Mouse (Mus musculus) C2C12 (cell line): Measurements from ENCODE around the gene Ttll4.

Experiments
- CEBPB ChIP-seq: IDR thresholded peaks from one replicate; pipeline ENCODE4 v1.6.1; 2011; ENCODE audit warnings: low read depth, mild to moderate bottlenecking, control low read depth, moderate library complexity
- CTCF ChIP-seq: IDR thresholded peaks from one replicate; pipeline ENCODE4 v1.5.1; 2011; ENCODE audit not compliant: control insufficient read depth, insufficient read depth, insufficient read length
- FOSL1 ChIP-seq: IDR thresholded peaks from one replicate; pipeline ENCODE4 v1.8.0; 2011; ENCODE audit warnings: mild to moderate bottlenecking, low read length; ENCODE audit not compliant: poor library complexity, insufficient read depth, severe bottlenecking
- MAX ChIP-seq: IDR thresholded peaks from one replicate; pipeline ENCODE4 v1.6.1; 2011; ENCODE audit warnings: mild to moderate bottlenecking, control low read depth
- MYOD1 ChIP-seq: IDR thresholded peaks from one replicate; pipeline ENCODE4 v1.6.1; 2011; ENCODE audit warnings: low read depth; ENCODE audit not compliant: control insufficient read depth, insufficient read length
- MYOG ChIP-seq: IDR thresholded peaks from one replicate; pipeline ENCODE4 v1.6.1; 2011; ENCODE audit not compliant: control insufficient read depth, insufficient read length; ENCODE audit errors: extremely low read depth
- USF1 ChIP-seq: IDR thresholded peaks from one replicate; pipeline ENCODE4 v1.6.1; 2011; ENCODE audit warnings: low read depth, mild to moderate bottlenecking, control low read depth, moderate library complexity

DNA sequence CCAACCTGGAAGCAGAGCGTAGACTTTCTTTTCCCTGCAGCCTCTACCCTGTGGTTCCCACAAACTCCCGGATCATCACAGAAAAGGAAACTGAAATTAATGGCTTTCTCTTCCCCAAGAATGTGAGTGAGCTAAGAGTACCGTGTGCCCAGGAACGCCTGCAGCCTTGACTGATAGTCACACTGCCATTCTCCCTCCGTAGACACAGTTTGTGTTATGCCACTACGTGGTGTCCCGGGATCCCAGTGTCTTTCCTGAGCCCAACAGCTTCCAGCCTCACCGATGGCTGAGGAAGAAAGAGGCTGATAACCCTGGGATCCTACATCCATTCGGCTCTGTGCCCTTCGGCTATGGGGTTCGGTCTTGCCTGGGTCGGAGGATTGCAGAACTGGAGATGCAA is 75.4 kb downstream of the Ttll4 start:
- TF ChIP-seq FOSL1 (no peak), CTCF (no peak), MAX (no peak), CEBPB (no peak), MYOD1 (no peak), USF1 (no peak), MYOG (no peak)
